Mouse (Mus musculus): ENCODE results near the gene Otub1. TPM values are rescaled to one million over a fixed set of nuclear protein-coding genes. Genes with fewer than 3 reads are reported as not detected.
A peak's percentile ranks its signal among the peaks of the same experiment; 100 is the strongest.

Gene Otub1
- total RNA-seq (2021) (100 to 1,000 TPM; 130 to 138 TPM), polyA plus RNA-seq (2012; rRNA removed) (139 and 141 TPM in 2 replicates)
- long read RNA-seq, transcript Otub1-201 (7 exons, 1,713 nt): major isoform, 153 of 172 reads
- long read RNA-seq, partial matches to known transcripts: 3 of 172 reads
- long read RNA-seq, other reads (novel, unspliced or antisense): 16 of 172 reads

DNA sequence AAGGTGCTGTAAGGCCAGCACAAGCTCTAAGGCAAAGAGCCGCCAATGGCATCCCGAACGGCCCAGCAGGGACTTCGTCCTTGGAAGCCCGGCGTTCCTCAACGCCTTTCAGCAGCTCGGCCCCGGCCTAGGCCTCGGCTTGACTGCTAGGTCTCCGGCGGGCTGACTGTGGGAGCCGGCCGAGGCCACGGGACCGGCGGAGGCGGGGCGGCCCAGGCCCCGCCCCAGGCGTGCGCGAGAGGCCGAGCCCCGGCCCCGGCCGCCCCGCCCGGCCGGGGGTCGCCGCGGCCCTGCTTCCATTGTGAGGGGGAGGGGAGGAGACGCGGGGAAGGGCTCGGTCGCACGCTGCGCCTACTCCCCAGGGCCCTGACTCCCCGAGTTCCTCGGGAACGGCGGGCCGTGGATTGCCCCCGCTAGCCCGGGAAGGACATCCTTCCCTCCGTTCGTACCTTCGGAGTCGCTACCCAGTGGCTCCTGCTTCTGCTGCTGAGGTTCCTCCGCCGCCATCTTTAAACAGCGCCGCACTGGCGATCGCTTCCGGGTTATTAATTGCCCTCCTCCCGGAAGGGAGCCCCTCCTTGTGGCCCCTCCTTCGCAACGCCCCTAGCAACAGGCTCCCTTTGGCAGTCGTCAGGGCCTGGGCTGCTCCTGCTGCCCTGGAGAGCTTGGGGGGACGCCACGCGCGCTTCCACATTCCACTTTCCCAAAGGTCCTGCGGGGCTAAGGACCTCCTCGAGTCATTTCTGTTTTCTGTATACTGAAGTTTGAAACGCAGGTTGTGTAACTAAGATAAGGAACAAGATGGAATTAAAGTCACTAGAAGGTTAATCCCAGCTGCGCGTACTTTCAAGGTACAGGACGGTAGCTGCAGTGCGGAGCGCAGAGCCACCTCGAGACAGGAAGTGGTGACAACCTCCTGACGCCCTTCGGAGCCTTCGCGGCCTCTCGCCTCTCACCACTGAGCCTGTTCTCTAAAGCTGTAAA is at the start of gene Otub1:
Gene Otub1, minus strand, starts transcription at position 564 of the 984 bp plus-strand sequence.
- DNase-seq: peak; percentile 96

DNA sequence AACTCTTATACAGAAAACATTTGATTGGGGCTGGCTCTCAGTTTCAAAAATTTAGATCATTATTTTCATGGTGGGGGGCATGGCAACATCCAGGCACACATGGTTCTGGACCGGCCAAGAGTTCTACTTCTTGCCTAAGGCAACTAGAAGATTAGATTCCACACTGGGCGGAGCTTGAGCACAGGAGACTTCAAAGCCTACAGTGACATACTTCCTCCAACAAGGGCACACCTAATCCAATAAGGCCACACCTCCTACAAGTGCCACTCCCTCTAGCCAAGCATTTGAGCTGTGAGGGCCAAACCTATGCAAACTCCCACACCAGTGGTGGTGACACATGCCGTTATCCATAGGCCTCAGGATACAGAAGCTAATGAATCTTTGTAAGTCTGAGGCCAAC is 39.9 kb upstream of the Otub1 start:
- DNase-seq: no peak

DNA sequence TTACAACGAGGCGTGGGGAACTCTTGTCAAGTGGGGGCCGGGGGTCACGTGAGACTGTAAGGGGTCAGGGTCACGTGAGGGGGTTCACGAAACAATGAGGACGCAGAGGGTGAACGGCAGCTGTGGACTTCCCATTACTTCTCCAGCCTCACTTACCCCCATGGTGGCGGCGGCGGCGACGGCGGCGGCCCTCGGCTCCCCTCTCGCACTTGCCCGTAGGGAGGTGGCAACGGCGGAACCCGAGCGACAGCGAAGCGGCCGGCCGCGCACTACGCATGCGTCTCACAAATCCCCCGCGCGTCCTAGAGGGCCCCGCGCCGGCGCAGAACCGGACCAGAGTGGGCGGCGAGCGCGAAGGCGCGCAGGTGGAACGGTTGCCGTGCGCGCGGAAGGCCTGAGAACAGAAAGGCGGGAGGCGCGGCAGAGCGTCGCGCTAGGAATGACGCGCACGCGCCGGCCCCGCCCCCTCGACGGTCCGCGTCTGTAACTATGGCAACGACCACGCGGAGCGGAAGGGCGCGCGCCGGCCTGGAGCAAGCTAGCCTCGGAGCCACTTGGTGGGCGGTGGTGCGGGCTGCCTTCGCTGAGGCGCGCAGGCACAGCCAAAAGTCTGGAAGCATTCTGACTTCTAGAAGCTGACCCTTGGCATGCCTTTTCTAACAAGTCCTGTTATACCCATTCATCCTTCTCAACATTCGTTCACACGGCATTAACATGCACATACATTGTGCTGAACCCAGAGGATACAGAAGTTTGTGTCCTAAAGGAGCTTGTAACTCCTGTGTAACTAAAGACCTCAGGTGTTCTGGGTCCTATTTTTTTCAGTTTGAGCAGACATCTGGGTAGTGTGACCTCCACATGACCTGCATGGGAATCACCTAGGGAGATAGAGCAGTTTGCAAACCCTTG is 34.9 kb upstream of the Otub1 start, which contains the start of gene Naa40:
Gene Naa40, minus strand, starts transcription at position 402 of the 909 bp plus-strand sequence.
- DNase-seq: peak; percentile 94

DNA sequence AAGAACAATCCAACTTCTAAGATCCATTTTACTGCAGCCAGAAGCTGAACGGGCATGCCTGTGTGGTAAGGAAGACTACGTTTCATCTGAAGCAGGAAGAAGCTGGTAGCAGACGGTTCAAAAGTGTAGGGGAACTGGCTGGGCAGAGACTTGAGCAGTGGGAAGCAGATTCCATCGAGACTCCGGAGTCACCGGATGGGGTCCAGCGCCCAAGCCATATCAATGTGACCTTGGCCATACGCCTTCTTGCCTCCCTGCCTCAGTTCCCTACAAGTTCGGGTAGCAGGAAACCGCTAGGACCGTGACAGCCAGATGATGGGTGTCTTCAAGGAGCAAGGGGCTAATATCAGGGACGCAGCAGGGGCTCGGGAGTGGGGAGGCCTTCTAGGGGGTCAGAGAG is 34.2 kb upstream of the Otub1 start:
- no peak for DNase-seq

DNA sequence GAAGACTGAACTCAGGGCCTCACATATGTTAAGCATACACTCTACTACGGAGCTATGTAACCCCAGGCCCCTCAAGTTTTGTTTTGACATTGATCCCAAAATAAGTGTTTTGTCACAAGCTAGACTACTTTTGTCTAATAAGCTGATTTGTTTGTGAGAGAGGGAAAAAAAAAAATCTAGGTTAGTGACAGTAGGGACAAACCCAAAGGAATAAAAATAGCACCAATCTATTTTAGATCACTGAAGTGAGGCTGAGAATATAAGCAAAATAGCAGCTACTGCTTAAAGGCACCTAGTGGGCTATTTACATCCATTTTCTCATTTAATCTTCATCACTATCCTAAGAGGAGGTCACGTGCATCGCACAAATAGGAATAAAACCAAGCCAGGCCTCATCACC is 33.5 kb upstream of the Otub1 start:
- DNase-seq: no peak

DNA sequence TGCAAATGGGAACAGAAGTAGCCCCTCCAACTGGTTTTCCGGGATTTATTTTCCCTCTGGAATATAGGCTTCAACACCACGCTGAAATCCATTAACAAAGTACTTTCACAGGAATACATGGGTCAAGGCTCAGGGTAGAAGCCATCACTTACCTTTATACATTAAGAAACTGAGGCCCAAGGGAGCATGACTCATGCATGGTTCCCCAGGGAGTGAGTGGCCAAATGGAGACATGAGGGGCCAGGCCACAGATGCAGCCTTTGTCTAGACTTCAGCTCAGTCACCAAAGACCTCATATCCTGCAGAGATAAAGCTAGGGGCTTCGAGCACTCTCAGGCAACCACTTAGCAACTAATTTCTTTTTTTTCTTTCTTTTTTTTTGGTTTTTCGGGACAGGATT is 30.6 kb upstream of the Otub1 start:
- no peak for DNase-seq

DNA sequence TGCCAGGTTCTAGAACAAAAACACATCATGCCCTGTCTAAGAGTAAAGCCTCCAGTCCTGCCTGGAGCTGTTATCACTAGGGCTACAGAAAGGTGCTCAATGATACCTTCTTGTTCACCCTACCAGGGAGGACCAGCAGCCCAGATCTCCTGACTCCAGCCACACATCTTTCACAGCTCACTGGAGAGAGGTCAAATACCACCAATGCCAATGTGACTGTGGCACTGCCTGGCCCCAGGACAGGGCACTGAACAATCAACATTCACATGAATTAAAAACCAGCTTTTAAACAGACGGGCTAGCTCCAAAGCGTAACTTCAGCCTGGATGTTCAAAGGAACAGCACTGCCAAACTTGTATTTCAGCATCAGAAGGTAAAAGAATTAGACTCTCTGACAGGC is 29.9 kb upstream of the Otub1 start:
- DNase-seq: no peak

DNA sequence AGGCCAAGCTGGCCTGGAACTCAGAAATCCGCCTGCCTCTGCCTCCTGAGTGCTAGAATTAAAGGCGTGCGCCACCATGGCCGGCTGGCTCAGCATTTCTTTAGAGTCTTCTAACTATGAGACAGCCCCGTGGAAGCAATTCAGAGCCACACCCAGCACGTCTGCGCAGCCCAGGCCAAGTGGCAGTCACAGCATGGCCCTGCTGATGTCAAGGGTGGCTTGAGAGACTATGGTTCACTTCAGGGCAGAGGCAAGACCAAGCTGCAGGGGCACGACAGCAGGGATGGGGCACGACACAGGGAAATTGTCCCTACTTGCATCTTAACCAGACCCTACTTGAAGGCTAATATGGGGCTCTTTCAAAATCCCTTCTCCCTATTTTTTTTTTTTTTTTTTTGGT is 29.3 kb upstream of the Otub1 start:
- DNase-seq: no peak

DNA sequence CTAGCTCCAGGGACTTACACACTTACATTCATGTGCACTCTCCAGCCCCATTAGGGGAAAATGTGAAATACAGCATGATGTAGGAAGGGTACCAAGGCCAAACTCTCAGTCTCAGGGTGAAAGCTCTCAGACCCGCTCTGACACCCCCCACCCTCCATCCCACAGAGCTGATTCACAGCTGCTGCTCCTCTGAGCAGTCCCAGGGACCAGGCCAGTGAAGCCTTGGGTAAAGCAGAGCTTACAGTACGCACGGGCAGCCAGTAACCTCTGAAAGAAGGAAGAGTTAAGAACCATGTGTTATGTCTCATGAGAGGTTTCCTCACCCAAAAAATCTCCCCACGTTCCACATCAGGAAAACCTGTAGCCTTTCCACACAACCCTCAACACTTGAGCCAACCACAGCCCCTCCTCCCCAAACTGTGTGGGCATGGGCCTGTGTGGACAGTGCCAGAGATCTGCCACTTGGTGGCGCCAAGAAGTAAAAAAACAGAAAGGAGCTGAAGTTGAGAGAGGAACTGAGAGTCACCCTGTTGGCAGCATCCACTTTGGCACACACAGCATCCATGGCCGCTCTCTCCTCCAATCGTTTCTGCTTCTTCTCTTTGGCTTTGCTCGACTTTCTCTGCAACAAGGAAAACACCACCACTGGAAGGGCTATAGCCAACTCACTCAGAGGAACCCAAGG is 28.6 kb upstream of the Otub1 start:
- peak; percentile 85 for DNase-seq

DNA sequence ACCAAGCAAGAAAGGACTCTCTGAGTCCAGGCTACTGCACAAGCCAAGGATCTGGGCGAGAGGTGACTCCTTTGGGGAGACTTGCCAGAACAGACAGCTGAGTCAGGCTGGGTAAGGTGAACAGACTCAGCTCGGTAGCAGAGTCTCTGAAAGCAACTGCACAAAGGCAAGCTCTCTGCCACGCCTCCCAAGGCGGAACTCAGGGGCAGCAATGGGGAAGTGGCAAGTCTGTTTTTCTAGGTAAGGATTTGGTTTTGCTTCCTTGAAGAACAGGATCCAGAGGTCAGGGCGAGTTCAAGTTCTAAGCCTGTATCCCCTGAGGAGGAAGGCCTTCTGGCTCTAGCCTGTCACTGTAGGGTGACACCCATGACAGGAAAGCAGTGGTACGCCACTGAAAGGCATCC is 20.4 kb upstream of the Otub1 start:
- no peak for DNase-seq

DNA sequence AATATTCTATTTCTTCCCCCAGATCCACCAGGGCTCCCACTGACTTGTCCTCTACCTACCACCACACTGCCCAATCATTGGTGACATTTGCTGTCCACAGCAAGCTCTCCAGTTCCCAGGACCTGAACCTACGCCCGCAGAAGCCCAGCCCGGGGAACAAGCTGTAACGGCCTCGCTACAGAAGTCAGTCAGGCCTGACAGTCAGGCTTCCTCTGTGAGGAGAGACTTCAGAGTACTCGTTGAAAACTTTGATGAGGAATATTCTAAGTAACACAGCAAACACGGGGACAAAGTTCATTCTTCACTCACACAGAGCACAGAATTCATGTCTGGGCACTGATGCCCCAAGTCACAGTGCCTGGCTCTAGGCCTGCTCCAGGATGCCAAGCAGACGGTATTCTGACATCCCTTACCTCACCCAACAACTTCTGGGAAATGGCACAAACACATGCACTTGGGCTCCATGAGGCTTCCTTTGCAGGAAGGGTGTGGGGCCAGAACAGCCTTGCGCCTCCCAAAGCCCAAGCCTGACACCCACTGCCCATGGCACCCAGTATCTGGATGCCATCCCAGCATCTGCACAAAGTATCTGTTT is 19.1 kb upstream of the Otub1 start:
- no peak for DNase-seq

DNA sequence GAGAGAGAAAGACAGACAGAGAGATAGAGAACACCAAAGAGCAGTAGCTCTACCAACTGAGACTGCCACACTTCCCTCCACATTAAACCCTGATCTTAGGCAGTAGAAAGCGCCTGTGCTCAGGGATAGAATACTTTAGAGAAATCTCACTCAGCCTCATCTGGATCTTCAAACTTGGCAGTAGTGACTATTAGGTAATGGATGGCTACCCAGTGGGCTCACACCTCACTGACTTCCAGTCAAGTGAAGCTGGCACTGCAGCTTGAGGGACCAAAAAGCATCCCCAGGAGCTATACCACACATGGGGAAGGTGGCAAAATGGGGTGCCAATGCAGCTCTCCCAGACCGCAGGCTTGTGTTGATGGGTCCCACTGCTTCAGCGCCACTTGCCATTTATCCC is 18.1 kb upstream of the Otub1 start:
- no peak for DNase-seq

DNA sequence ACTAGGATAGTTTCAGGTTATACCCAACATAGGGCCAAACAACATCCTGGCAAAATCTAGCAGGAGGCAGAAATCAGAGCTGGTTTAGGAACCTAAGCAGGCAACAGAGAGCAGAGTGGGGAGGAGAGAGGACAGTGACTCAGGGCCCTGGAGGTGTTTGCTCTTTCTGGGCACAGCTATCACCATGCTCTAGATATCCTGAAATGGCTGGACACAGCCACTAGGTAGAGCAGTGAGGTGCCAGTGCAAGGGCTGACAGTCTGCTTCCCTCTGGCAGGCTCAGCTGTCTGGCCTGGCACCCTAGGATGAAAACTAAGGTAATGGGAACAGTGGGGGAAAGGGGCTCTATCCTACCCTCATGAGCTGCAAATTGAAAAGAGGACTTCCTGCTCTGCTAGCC is 17.4 kb upstream of the Otub1 start:
- no peak for DNase-seq

DNA sequence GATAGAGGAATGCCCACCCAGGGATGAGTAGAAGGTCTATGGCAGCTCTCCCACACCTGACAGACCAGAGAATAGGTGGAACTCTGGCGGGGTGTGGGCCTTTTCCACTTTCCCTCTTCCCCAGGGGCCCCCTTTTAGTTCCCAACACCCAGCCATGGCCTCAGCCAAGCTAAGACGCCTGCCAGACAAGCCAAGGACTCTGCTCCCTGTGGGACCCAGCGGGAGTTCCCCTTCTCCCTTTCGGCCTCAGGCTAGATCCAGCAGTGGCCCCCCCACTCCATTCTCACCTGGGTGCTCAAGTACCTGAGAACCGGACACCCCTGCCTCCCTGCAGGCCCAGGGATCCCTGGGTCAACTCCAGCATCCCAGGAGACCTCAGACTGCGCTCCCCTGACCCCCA is 16.1 kb upstream of the Otub1 start:
- no peak for DNase-seq

DNA sequence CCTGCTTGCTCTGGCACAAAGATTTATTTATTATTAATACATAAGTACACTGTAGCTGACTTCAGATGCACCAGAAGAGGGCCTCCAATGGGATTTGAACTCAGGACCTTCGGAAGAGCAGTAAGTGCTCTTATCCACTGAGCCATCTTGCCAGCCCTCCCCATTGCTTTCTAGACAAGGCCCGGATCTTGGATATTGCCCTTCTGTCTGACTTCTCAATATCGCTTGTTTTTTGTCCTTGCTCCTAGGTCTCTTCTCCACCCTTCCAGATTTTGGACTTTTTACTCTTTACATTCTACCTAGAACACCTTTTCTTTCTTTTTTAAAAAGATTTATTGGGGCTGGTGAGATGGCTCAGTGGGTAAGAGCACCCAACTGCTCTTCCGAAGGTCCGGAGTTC is 12.6 kb upstream of the Otub1 start:
- no peak for DNase-seq

DNA sequence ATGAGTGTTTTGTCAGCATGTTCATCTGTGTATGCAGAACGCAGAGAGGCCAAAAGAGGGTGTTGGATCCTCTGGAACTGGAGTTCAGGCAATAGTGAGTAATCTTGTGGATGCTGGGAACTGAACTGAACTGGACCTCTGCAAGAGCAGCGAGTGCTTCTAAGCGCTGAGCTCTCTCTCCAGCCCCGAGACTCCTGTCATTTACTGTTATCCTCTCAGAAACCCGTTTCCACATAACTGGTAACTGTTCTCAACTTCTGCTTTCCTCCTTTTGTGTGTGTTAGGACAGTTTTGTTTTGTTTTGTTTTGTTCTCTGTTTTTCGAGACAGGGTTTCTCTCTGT is 11.8 kb upstream of the Otub1 start:
- no peak for DNase-seq

DNA sequence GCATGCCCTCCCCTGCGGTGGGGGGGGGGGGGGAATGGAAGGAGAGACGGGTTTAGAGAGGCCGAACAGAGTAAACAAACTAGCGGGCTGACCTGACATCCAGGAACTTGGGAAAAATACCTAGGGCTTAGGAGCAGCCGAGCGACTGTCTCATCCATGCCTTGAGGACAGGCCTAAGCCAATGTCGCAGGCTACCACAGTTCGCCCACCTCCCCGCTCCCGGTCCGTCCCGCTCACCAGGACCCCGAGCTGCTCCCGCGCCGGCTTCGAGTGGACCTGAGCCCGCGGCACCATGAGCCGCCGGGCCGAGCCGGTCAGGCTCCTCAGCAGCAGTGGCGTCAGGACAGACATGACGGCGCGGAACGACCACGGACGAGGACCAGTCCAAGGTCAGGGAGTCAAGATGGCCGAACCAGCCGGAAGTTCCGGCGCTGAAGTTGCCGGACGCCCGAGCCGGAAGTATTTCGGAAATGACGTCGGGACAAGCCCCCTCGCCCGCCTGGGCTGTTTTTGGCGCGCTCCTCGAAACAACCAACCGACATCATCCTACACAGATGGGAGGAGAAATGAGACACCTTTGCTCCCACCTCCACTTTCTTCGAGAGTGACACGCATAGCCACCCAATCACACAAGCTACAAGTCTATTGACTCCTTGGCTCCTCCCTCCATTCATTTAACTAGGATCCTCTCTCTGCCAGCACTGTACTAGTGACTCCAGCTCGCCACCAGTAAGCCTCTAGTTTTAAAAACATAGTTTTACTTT is 11.2 kb upstream of the Otub1 start, which contains the start of gene Cox8a:
Gene Cox8a, minus strand, starts transcription at position 455 of the 764 bp plus-strand sequence.
- DNase-seq: peak; percentile 98

DNA sequence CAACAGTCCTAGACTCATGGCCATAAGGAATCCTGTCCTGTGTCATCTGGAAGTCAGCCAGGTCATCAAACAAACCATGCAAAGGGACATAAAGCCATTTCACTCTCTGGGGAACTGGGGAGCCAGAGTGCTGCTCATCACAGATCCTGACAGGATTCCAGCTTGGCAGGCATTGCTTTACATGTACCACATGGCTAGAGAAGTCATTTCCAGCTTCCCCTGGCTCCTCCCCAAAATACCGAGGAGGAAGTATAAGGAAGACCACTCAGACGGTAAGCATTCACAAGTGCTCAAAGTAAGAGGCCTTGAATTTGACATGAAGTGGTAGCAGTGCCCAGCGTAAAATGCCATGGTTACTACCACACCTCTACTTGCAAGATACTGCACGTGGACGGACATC is 8.4 kb upstream of the Otub1 start:
- no peak for DNase-seq

DNA sequence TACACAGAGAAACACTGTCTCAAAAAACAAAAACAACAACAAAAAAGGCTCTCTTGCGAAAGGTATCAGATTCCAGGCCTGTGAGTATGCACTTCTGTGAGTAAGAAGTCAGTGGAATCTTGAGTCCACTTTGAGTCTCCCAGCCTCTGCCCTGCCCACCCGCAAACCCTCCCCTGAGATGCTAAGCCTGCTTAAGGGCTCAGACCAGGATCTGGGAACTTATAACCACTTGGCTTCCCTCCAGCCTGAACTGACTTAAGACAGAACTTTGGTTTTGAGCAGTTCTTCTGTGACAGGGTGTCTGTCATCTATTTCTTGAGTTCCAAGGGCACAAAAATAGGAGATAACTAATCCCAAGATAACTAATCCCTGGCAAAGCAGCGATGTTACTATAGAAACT is 6.9 kb upstream of the Otub1 start:
- no peak for DNase-seq

DNA sequence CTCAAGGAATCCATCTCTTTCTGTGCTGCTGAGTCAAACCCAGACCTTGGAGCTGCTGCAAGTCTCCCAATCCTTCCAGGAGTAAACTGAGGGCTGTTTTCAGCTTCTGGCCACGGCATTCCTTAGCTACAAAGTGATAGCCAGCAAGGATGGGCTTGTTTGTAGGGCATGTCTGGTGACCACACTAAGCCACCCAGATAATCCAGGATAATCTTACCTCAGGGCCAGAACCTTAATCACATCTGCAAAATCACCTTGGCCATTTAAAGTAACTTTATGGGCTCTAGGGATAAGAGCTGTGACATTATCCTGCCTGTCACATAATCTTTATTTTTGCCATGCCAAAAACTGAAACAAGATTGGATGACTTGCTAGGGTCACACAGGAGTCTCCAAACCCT is 6.1 kb upstream of the Otub1 start:
- no peak for DNase-seq
